Mouse (Mus musculus): ENCODE data around the gene S100a4.

GRCm38 (mm10) chr3:90648981-90649380 is 45.4 kb downstream of the S100a4 start:
- TF ChIP-seq CTCF (IDR thresholded peaks at IDR 0.05; ENCODE audit: control insufficient read depth, insufficient read depth, low read length), result no peak
- no peak for TF ChIP-seq POLR2A (IDR thresholded peaks at IDR 0.05; ENCODE audit: borderline replicate concordance, control insufficient read depth, low read depth, low read length)

All from bone marrow, adult 2 months (tissue).